25 mouse cellular contexts compared by ENCODE assay signal in the genomic region with DNA sequence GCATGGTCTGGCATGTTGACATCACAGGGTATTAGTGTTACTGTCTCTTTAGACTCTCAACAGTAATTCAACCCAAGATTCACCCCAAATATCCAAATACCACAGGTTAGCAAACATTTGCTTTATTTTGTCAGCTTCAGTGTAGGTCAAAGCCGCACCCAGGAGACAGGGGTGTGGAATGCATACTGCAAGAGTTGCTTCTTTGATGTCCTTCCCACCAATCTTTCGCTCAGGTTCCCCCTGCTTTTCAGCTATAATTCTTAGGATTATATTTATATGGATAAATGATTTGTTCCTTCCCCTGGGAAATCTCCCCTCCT. TPM values are rescaled to one million over a fixed set of nuclear protein-coding genes. Genes with fewer than 3 reads are reported as not detected.
DNase-seq lines count a peak whose midpoint lies in the region; ATAC-seq and TF ChIP-seq lines count a peak whose summit lies in the region.
"Had no signal": no experiment of that assay in that cellular context is flagged by ENCODE, and none has a peak within 500 bp of the region (broad histone marks: within the 10 kb centered on the region; RNA-seq: fewer than 3 reads in every experiment).

No protein-coding gene starts in this region.

- H3K4me2 ChIP-seq in stomach, embryonic 15.5 days, result no peak overlapping the region
- H3K4me2 ChIP-seq in stomach, postnatal 0 days (replicated peaks; ENCODE audit: low read depth), result no peak overlapping the region
- H3K4me2 ChIP-seq: embryonic facial prominence, embryonic 12.5 days; embryonic facial prominence, embryonic 15.5 days; forebrain, embryonic 12.5 days had no signal

- no peaks in the 10 kb centered on the region for H3K4me1 ChIP-seq in stomach, embryonic 15.5 days
- H3K4me1 ChIP-seq in stomach, postnatal 0 days (replicated peaks; ENCODE audit: control insufficient read depth, insufficient read depth), result no peaks in the 10 kb centered on the region
- no peaks in the 10 kb centered on the region for H3K4me1 ChIP-seq in heart, embryonic 10.5 days
- H3K4me1 ChIP-seq: embryonic facial prominence, embryonic 12.5 days; forebrain, embryonic 10.5 days; forebrain, embryonic 12.5 days had no signal

- CTCF ChIA-PET in Patski (lab: Charles Lee), result interaction anchor here (1.0 kb wide), 2 partner anchors 12 to 24 kb away, joined by 3 to 4 read pairs; no protein-coding TSS in a partner anchor

- ATAC-seq in stomach, embryonic 15.5 days (ENCODE audit: insufficient read depth, low FRiP score, low read depth), result peak; percentile 50; the same call in 1 of the 2 replicates
- no peak for ATAC-seq in stomach, postnatal 0 days (ENCODE audit: low FRiP score, low TSS enrichment)
- ATAC-seq in Patski, result peak; percentile 32
- ATAC-seq: forebrain, embryonic 14.5 days; forebrain, embryonic 16.5 days had no signal

- no peak for TF ChIP-seq CTCF in gastrocnemius, adult 2 months (IDR thresholded peaks at IDR 0.05)
- TF ChIP-seq CTCF in stomach, postnatal 0 days (IDR thresholded peaks at IDR 0.05; ENCODE audit: low read depth), result no peak
- TF ChIP-seq CTCF in Patski (IDR thresholded peaks at IDR 0.05), result no peak

- no peak for TF ChIP-seq EP300 in stomach, postnatal 0 days (optimal IDR thresholded peaks at IDR 0.05)

- intact Hi-C loops in gastrocnemius, adult 2 months (cut with DNase I), result no loop called here
- intact Hi-C loops in gastrocnemius, postnatal 36 days (cut with DNase I), result no loop called here

- in situ Hi-C loops in Patski (cut with MboI; ENCODE audit: low pct_unique_long_range_greater_than_20kb), result no loop called here

- POLR2A ChIA-PET in Patski (lab: Charles Lee), result interaction anchor here (1.0 kb wide), 1 partner anchor 14 kb away, joined by 3 read pairs; no protein-coding TSS in a partner anchor

- H3K4me3 ChIP-seq in gastrocnemius, adult 2 months, result no peak overlapping the region
- H3K4me3 ChIP-seq in stomach, embryonic 15.5 days (replicated peaks), result no peak overlapping the region
- H3K4me3 ChIP-seq in stomach, postnatal 0 days (ENCODE audit: low read depth, low read length), result no peak overlapping the region
- no peak overlapping the region for H3K4me3 ChIP-seq in heart, embryonic 10.5 days
- H3K4me3 ChIP-seq: embryonic facial prominence, embryonic 12.5 days; embryonic facial prominence, embryonic 15.5 days; erythroblast, embryonic 14.5 days; forebrain, embryonic 10.5 days; forebrain, embryonic 12.5 days had no signal

- H3K9ac ChIP-seq in stomach, embryonic 15.5 days, result no peak overlapping the region
- H3K9ac ChIP-seq in stomach, postnatal 0 days (ENCODE audit: low read length), result no peak overlapping the region
- H3K9ac ChIP-seq: embryonic facial prominence, embryonic 12.5 days; embryonic facial prominence, embryonic 15.5 days; forebrain, embryonic 12.5 days had no signal

- no peaks in the 10 kb centered on the region for H3K9me3 ChIP-seq in stomach, embryonic 15.5 days
- no peaks in the 10 kb centered on the region for H3K9me3 ChIP-seq in stomach, postnatal 0 days (ENCODE audit: control insufficient read depth, low read length)
- H3K9me3 ChIP-seq in heart, embryonic 10.5 days, result no peaks in the 10 kb centered on the region
- H3K9me3 ChIP-seq: embryonic facial prominence, embryonic 12.5 days; embryonic facial prominence, embryonic 15.5 days; forebrain, embryonic 10.5 days; forebrain, embryonic 12.5 days had no signal

- 48% methylated on average over 2 of the region's 2 CpGs for WGBS in stomach, embryonic 15.5 days
- 46% methylated on average over 2 of the region's 2 CpGs for WGBS in stomach, postnatal 0 days
- 81% methylated on average over 2 of the region's 2 CpGs for WGBS in heart, embryonic 10.5 days

- no peaks in the 10 kb centered on the region for H3K36me3 ChIP-seq in stomach, embryonic 15.5 days
- H3K36me3 ChIP-seq in stomach, postnatal 0 days (ENCODE audit: control insufficient read depth, insufficient read depth, low read length), result no peaks in the 10 kb centered on the region
- no peaks in the 10 kb centered on the region for H3K36me3 ChIP-seq in heart, embryonic 10.5 days
- H3K36me3 ChIP-seq: embryonic facial prominence, embryonic 12.5 days; embryonic facial prominence, embryonic 15.5 days; forebrain, embryonic 10.5 days; forebrain, embryonic 12.5 days had no signal

- no peaks in the 10 kb centered on the region for H3K27me3 ChIP-seq in stomach, embryonic 15.5 days (replicated peaks)
- H3K27me3 ChIP-seq in stomach, postnatal 0 days (ENCODE audit: control insufficient read depth, insufficient read depth, low read length), result no peaks in the 10 kb centered on the region
- no peaks in the 10 kb centered on the region for H3K27me3 ChIP-seq in Patski
- H3K27me3 ChIP-seq in heart, embryonic 10.5 days (ENCODE audit: insufficient read depth, poor library complexity, severe bottlenecking), result no peaks in the 10 kb centered on the region
- H3K27me3 ChIP-seq: embryonic facial prominence, embryonic 12.5 days; embryonic facial prominence, embryonic 15.5 days; forebrain, embryonic 12.5 days had no signal

- DNase-seq in gastrocnemius, adult 2 months, result no peak
- no peak for DNase-seq in gastrocnemius, postnatal 36 days
- no peak for DNase-seq in stomach, postnatal 0 days (ENCODE audit: low spot score)
- no peak for DNase-seq in Patski (ENCODE audit: low read depth, low spot score)
- DNase-seq in mesoderm, embryonic 11.5 days (ENCODE audit: low read depth, low spot score), result peak; percentile 2
- DNase-seq in heart, embryonic 10.5 days (ENCODE audit: low spot score), result no peak
- DNase-seq in Muller cell, postnatal 12 days (ENCODE audit: inconsistent ontology term), result no peak
- DNase-seq: adrenal gland, adult 2 months; adrenal gland, postnatal 10 days; adrenal gland, postnatal 25 days; cerebellum, adult 11 months; cerebellum, adult 18-20 months; cerebellum, adult 8-10 months; cerebellum, adult 9-11 months; cerebellum, postnatal 14 days; cerebellum, postnatal 36 days; embryo, embryonic 11 days had no signal

- H3K27ac ChIP-seq in gastrocnemius, adult 2 months, result 0 out of 2 replicates have a peak overlapping the region, but pooled peaks have one; percentile 20
- no peak overlapping the region for H3K27ac ChIP-seq in stomach, embryonic 15.5 days
- no peak overlapping the region for H3K27ac ChIP-seq in stomach, postnatal 0 days (replicated peaks)
- no peak overlapping the region for H3K27ac ChIP-seq in heart, embryonic 10.5 days
- H3K27ac ChIP-seq: embryonic facial prominence, embryonic 12.5 days; embryonic facial prominence, embryonic 15.5 days; forebrain, embryonic 10.5 days; forebrain, embryonic 12.5 days had no signal

RNA-seq across cellular contexts. Expression of a gene that starts 42.0 kb away (rescaled TPM):
- 10 to 100 TPM; 14.7 to 17.5 TPM for total RNA-seq in gastrocnemius, adult 2 months (2021)
- 10 to 100 TPM; 11.9 to 12.7 TPM for total RNA-seq in gastrocnemius, postnatal 36 days (2021)
- 7.1 and 7.2 TPM in 2 replicates for polyA plus RNA-seq in stomach, embryonic 15.5 days (2015; fragmentation: Nextera tagmentation; extraction: Ambion mirVana)
- polyA plus RNA-seq in stomach, postnatal 0 days (2015; fragmentation: Nextera tagmentation; extraction: Ambion mirVana), result 7.9 and 8.1 TPM in 2 replicates
- 27.5 TPM for polyA plus RNA-seq in Patski (2021)
- polyA plus RNA-seq in heart, embryonic 10.5 days (2016; fragmentation: Nextera tagmentation; extraction: Ambion mirVana), result 3.4 and 3.5 TPM in 2 replicates
